Mouse (Mus musculus): Measurements from ENCODE around the gene Il1rapl2. TPM values are rescaled to one million over a fixed set of nuclear protein-coding genes. Genes with fewer than 3 reads are reported as not detected.
"Not testable (repeated sequence)": the region's sequence is repeated elsewhere in the genome, so short reads cannot be mapped to it uniquely, and the experiment has no call there.

Gene Il1rapl2
- polyA plus RNA-seq, 1 experiment from 2014 or later: 0.64 TPM

GRCm38 (mm10) chrX:137947741-137948140 is 377.3 kb downstream of the Il1rapl2 start:
- H3K4me2 ChIP-seq (replicated peaks; ENCODE audit: low read depth, low read length): no peak overlapping the region
- no peak overlapping the region for H3K9ac ChIP-seq (replicated peaks; ENCODE audit: low read depth, low read length)
- H3K27ac ChIP-seq (ENCODE audit: low read length): no peak overlapping the region
- H3K27me3 ChIP-seq (ENCODE audit: control insufficient read depth, insufficient read depth, low read length): no peaks in the 10 kb centered on the region
- 77% methylated on average over 1 of the region's 1 CpGs for WGBS
- ATAC-seq (ENCODE audit: insufficient number of reproducible peaks, insufficient read depth, low FRiP score, low read depth): no peak
- H3K4me1 ChIP-seq (ENCODE audit: control insufficient read depth, insufficient read depth, low read length): no peaks in the 10 kb centered on the region
- H3K4me3 ChIP-seq (ENCODE audit: low read depth, low read length): no peak overlapping the region
- H3K9me3 ChIP-seq (ENCODE audit: control insufficient read depth, low read depth, low read length): no peaks in the 10 kb centered on the region
- no peaks in the 10 kb centered on the region for H3K36me3 ChIP-seq (ENCODE audit: control insufficient read depth, insufficient read depth, low read length)

- Histone ChIP-seq H3K9me3 (ENCODE audit: control insufficient read depth, low read depth, low read length) (no peaks in the 10 kb centered on the region), H3K36me3 (ENCODE audit: control insufficient read depth, insufficient read depth, low read length) (no peaks in the 10 kb centered on the region), H3K9ac (replicated peaks; ENCODE audit: low read depth, low read length) (no peak overlapping the region), H3K4me2 (replicated peaks; ENCODE audit: low read depth, low read length) (no peak overlapping the region), H3K4me1 (ENCODE audit: control insufficient read depth, insufficient read depth, low read length) (no peaks in the 10 kb centered on the region), H3K27me3 (ENCODE audit: control insufficient read depth, insufficient read depth, low read length) (no peaks in the 10 kb centered on the region), H3K27ac (ENCODE audit: low read length) (no peak overlapping the region), H3K4me3 (ENCODE audit: low read depth, low read length) (no peak overlapping the region)
- no peak for ATAC-seq (ENCODE audit: insufficient number of reproducible peaks, insufficient read depth, low FRiP score, low read depth)
- 71% methylated on average over 5 of the region's 5 CpGs for WGBS
Measured at GRCm38 (mm10) chrX:137971306-137971705, 400.9 kb downstream of the Il1rapl2 start.

GRCm38 (mm10) chrX:138043113-138043512 is 472.7 kb downstream of the Il1rapl2 start:
- ATAC-seq (ENCODE audit: insufficient number of reproducible peaks, insufficient read depth, low FRiP score, low read depth): no peak
- Histone ChIP-seq H3K9me3 (ENCODE audit: control insufficient read depth, low read depth, low read length) (no peaks in the 10 kb centered on the region), H3K4me1 (ENCODE audit: control insufficient read depth, insufficient read depth, low read length) (no peaks in the 10 kb centered on the region), H3K4me2 (replicated peaks; ENCODE audit: low read depth, low read length) (no peak overlapping the region), H3K9ac (replicated peaks; ENCODE audit: low read depth, low read length) (no peak overlapping the region), H3K4me3 (ENCODE audit: low read depth, low read length) (no peak overlapping the region), H3K27ac (ENCODE audit: low read length) (no peak overlapping the region), H3K36me3 (ENCODE audit: control insufficient read depth, insufficient read depth, low read length) (no peaks in the 10 kb centered on the region), H3K27me3 (ENCODE audit: control insufficient read depth, insufficient read depth, low read length) (no peaks in the 10 kb centered on the region)
- WGBS: 82% methylated on average over 3 of the region's 3 CpGs

GRCm38 (mm10) chrX:138103954-138104353 is 533.5 kb downstream of the Il1rapl2 start:
- ATAC-seq (ENCODE audit: insufficient number of reproducible peaks, insufficient read depth, low FRiP score, low read depth): no peak

GRCm38 (mm10) chrX:138104668-138105067 is 534.3 kb downstream of the Il1rapl2 start:
- Histone ChIP-seq H3K9ac (replicated peaks; ENCODE audit: low read depth, low read length) (no peak overlapping the region), H3K4me3 (ENCODE audit: low read depth, low read length) (no peak overlapping the region), H3K4me1 (ENCODE audit: control insufficient read depth, insufficient read depth, low read length) (no peaks in the 10 kb centered on the region), H3K4me2 (replicated peaks; ENCODE audit: low read depth, low read length) (no peak overlapping the region), H3K27ac (ENCODE audit: low read length) (no peak overlapping the region), H3K36me3 (ENCODE audit: control insufficient read depth, insufficient read depth, low read length) (no peaks in the 10 kb centered on the region), H3K27me3 (ENCODE audit: control insufficient read depth, insufficient read depth, low read length) (no peaks in the 10 kb centered on the region), H3K9me3 (ENCODE audit: control insufficient read depth, low read depth, low read length) (no peaks in the 10 kb centered on the region)
- WGBS: 60% methylated on average over 3 of the region's 3 CpGs
- ATAC-seq (ENCODE audit: insufficient number of reproducible peaks, insufficient read depth, low FRiP score, low read depth): no peak

More at GRCm38 (mm10) chrX:138103954-138104353, 533.5 kb downstream of the Il1rapl2 start:
- 65% methylated on average over 6 of the region's 6 CpGs for WGBS
- no peaks in the 10 kb centered on the region for H3K27me3 ChIP-seq (ENCODE audit: control insufficient read depth, insufficient read depth, low read length)
- no peak overlapping the region for H3K4me2 ChIP-seq (replicated peaks; ENCODE audit: low read depth, low read length)
- no peaks in the 10 kb centered on the region for H3K9me3 ChIP-seq (ENCODE audit: control insufficient read depth, low read depth, low read length)
- no peaks in the 10 kb centered on the region for H3K4me1 ChIP-seq (ENCODE audit: control insufficient read depth, insufficient read depth, low read length)
- no peak overlapping the region for H3K27ac ChIP-seq (ENCODE audit: low read length)
- H3K9ac ChIP-seq (replicated peaks; ENCODE audit: low read depth, low read length): no peak overlapping the region
- no peaks in the 10 kb centered on the region for H3K36me3 ChIP-seq (ENCODE audit: control insufficient read depth, insufficient read depth, low read length)
- H3K4me3 ChIP-seq (ENCODE audit: low read depth, low read length): no peak overlapping the region

- 13% methylated on average over 3 of the region's 3 CpGs for WGBS
- Histone ChIP-seq H3K27ac (ENCODE audit: low read length) (no peak overlapping the region), H3K9ac (replicated peaks; ENCODE audit: low read depth, low read length) (no peak overlapping the region), H3K9me3 (ENCODE audit: control insufficient read depth, low read depth, low read length) (no peaks in the 10 kb centered on the region), H3K4me3 (ENCODE audit: low read depth, low read length) (no peak overlapping the region), H3K4me2 (replicated peaks; ENCODE audit: low read depth, low read length) (no peak overlapping the region), H3K27me3 (ENCODE audit: control insufficient read depth, insufficient read depth, low read length) (no peaks in the 10 kb centered on the region), H3K36me3 (ENCODE audit: control insufficient read depth, insufficient read depth, low read length) (no peaks in the 10 kb centered on the region), H3K4me1 (ENCODE audit: control insufficient read depth, insufficient read depth, low read length) (no peaks in the 10 kb centered on the region)
- ATAC-seq (ENCODE audit: insufficient number of reproducible peaks, insufficient read depth, low FRiP score, low read depth): no peak
Measured at GRCm38 (mm10) chrX:138170146-138170545, 599.7 kb downstream of the Il1rapl2 start.

- WGBS: 84% methylated on average over 3 of the region's 3 CpGs
- H3K27me3 ChIP-seq (ENCODE audit: control insufficient read depth, insufficient read depth, low read length): no peaks in the 10 kb centered on the region
- no peak within 1 kb of the TSS for H3K4me3 ChIP-seq (ENCODE audit: low read depth, low read length)
- no peak within 1 kb of the TSS for H3K9ac ChIP-seq (replicated peaks; ENCODE audit: low read depth, low read length)
- H3K36me3 ChIP-seq (ENCODE audit: control insufficient read depth, insufficient read depth, low read length): no peaks in the 10 kb centered on the region
- no peaks in the 10 kb centered on the region for H3K4me1 ChIP-seq (ENCODE audit: control insufficient read depth, insufficient read depth, low read length)
- ATAC-seq (ENCODE audit: insufficient number of reproducible peaks, insufficient read depth, low FRiP score, low read depth): no peak
- H3K9me3 ChIP-seq (ENCODE audit: control insufficient read depth, low read depth, low read length): no peaks in the 10 kb centered on the region
- H3K27ac ChIP-seq (ENCODE audit: low read length): no peak within 1 kb of the TSS
- no peak within 1 kb of the TSS for H3K4me2 ChIP-seq (replicated peaks; ENCODE audit: low read depth, low read length)
Measured at GRCm38 (mm10) chrX:138209480-138209879, 639.1 kb downstream of the Il1rapl2 start, which contains the start of gene Tex13a. Gene Tex13a, minus strand, starts transcription at chrX:138209580.

- H3K9me3 ChIP-seq (ENCODE audit: control insufficient read depth, low read depth, low read length): no peaks in the 10 kb centered on the region
- H3K4me1 ChIP-seq (ENCODE audit: control insufficient read depth, insufficient read depth, low read length): no peaks in the 10 kb centered on the region
- no peak for ATAC-seq (ENCODE audit: insufficient number of reproducible peaks, insufficient read depth, low FRiP score, low read depth)
- no peak overlapping the region for H3K4me2 ChIP-seq (replicated peaks; ENCODE audit: low read depth, low read length)
- no peak overlapping the region for H3K9ac ChIP-seq (replicated peaks; ENCODE audit: low read depth, low read length)
- H3K36me3 ChIP-seq (ENCODE audit: control insufficient read depth, insufficient read depth, low read length): no peaks in the 10 kb centered on the region
- 63% methylated on average over 4 of the region's 4 CpGs for WGBS
- H3K27ac ChIP-seq (ENCODE audit: low read length): no peak overlapping the region
- H3K4me3 ChIP-seq (ENCODE audit: low read depth, low read length): no peak overlapping the region
- no peaks in the 10 kb centered on the region for H3K27me3 ChIP-seq (ENCODE audit: control insufficient read depth, insufficient read depth, low read length)
Measured at GRCm38 (mm10) chrX:138234626-138235025, 664.2 kb downstream of the Il1rapl2 start.

GRCm38 (mm10) chrX:138348736-138349135 is 778.3 kb downstream of the Il1rapl2 start:
- not testable (repeated sequence) for H3K9me3 ChIP-seq (ENCODE audit: control insufficient read depth, low read depth, low read length); H3K27me3 ChIP-seq (ENCODE audit: control insufficient read depth, insufficient read depth, low read length); H3K4me1 ChIP-seq (ENCODE audit: control insufficient read depth, insufficient read depth, low read length); H3K27ac ChIP-seq (ENCODE audit: low read length); H3K4me2 ChIP-seq (replicated peaks; ENCODE audit: low read depth, low read length); H3K9ac ChIP-seq (replicated peaks; ENCODE audit: low read depth, low read length); H3K36me3 ChIP-seq (ENCODE audit: control insufficient read depth, insufficient read depth, low read length); H3K4me3 ChIP-seq (ENCODE audit: low read depth, low read length); ATAC-seq (ENCODE audit: insufficient number of reproducible peaks, insufficient read depth, low FRiP score, low read depth)
- WGBS: 72% methylated on average over 1 of the region's 1 CpGs
